Mouse (Mus musculus): ENCODE data around the gene Olfr508.
"Not testable (repeated sequence)": the region's sequence is repeated elsewhere in the genome, so short reads cannot be mapped to it uniquely, and the experiment has no call there.

Gene Olfr508

GRCm38 (mm10) chr7:108629694-108630093 is at the start of gene Olfr508:
Gene Olfr508 (plus strand): TSS chr7:108629994.
- no peak for DNase-seq

DNA sequence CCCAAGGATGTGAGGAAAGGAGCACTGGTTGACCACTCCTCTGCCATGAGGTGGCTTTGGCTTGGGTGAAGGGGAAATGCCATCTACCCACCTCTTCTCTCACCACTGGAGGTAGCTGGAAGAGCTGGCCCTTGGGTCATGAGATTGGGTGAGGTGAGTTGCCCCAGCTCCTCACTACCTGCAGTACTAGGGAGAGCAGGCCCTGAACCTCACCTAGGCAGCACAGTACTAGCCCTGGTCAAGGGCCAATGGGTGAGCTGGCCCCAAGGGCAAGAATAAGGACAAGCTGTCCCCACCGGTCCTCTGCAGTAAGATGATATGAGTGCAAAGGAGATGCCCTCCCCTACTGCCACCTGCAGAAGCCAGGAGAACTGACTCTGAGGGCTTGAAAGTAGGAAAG is 40.0 kb upstream of the Olfr508 start:
- DNase-seq: no peak

DNA sequence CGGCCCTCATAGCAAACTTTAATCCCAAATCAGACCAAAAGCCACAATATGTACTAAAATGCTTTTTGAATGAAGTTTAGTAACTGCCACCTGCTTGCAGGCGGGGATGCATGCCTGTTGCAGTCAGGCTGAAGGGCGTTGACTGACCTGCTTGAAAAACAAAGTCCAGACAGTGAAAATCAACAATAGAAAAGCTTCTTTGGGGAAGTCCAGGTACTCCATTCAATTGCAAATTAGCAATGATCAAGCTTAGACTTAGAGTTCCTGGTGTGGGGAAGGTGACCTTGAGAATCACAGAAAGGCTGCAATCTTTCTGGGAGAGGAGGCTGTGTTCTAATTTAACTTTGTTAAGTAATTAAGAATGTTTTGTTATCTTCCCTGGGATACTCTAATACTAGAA is 27.9 kb upstream of the Olfr508 start:
- not testable (repeated sequence) for DNase-seq

GRCm38 (mm10) chr7:108610487-108610886 is 19.3 kb upstream of the Olfr508 start, which contains the start of gene Olfr506:
Gene Olfr506 (plus strand): TSS chr7:108610787.
- no peak for DNase-seq

DNA sequence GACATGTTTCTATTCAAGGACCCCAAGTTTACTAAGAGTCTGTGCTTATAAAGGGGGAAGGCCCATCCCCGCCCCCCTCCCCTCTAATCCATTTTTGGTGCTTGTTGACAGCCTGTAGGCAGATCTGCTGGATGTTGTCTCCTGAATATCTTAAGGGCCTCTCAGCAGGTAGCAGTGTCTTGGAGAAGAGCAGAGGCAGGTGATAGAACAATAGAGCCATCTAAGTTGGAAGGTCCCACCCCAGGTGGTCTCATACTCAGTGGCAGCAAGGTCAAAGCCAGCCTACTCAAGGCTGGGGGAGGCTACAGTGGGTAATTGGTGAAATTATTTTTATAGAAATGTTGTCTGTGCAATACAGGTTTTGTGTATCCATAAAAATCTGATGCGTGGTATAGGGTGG is 15.7 kb upstream of the Olfr508 start:
- DNase-seq: no peak

GRCm38 (mm10) chr7:108616781-108617180 is 13.0 kb upstream of the Olfr508 start:
- not testable (repeated sequence) for DNase-seq

- no peak for DNase-seq
These were observed 8.3 kb upstream of the Olfr508 start, which contains the start of gene Olfr507 for GRCm38 (mm10) chr7:108621514-108621913. Gene Olfr507 (plus strand): TSS chr7:108621814.

GRCm38 (mm10) chr7:108651806-108652205 is 22.0 kb downstream of the Olfr508 start, which contains the start of gene Olfr509:
Gene Olfr509 (minus strand): TSS chr7:108651906.
- no peak for DNase-seq

DNA sequence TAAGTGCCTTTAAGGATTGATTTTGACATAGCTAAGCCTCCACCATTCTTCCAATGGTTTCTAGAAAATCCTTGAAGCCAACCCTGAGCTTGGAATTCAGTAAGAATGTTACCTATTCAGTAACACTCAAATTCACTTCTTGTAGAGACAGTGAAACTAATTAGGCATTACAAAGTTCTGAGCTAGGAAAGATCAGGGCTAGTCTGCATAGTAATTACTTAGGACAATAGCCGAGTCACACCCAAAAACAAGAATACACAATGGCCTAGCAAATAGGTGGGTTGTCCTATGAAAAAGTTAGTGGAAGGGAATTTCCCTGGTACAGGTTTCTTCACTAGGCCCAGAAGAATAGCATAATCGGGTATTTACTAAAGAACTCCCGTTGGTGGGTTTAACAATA is 32.6 kb downstream of the Olfr508 start:
- DNase-seq: no peak

DNA sequence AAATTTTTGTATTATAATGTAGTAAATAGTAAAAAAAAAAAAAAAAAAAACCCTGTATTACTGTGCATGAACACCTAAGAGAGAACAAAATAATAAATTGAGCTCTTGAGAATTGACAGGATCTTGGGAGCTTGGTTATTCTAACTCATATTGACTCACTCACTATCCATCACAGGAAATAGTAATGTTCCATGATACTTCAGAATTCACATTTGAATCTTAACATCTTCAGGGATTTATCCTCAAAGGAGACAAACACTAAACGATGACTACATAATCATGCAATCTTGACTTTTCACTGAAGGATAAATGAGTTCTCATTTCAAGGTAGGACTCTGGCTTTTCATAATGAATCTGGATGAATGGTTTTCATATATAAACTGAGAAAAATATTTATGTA is 36.3 kb downstream of the Olfr508 start, which contains the start of gene Olfr510:
TSS of gene Olfr510 (plus strand) at position 301 of the 400 bp plus-strand sequence.
- no peak for DNase-seq

GRCm38 (mm10) chr7:108671058-108671457 is 41.3 kb downstream of the Olfr508 start:
- no peak for DNase-seq

- no peak for DNase-seq
These were observed 49.1 kb downstream of the Olfr508 start for GRCm38 (mm10) chr7:108678886-108679285.

All from thymus, adult 18-20 months (tissue).